Mouse (Mus musculus) cerebellum, postnatal 10 days (tissue): ENCODE measurements around the gene Kif5a.
A peak's percentile ranks its signal among the peaks of the same experiment; 100 is the strongest.
"Not testable (repeated sequence)": the region's sequence is repeated elsewhere in the genome, so short reads cannot be mapped to it uniquely, and the experiment has no call there.

Source experiments
- DNase-seq, 2 experiments: peaks; one replicate each; pipeline ENCODE4 v3.0.0; 2021; ENCODE audit warnings: mixed read lengths in 2 of 2

The Kif5a gene

DNA sequence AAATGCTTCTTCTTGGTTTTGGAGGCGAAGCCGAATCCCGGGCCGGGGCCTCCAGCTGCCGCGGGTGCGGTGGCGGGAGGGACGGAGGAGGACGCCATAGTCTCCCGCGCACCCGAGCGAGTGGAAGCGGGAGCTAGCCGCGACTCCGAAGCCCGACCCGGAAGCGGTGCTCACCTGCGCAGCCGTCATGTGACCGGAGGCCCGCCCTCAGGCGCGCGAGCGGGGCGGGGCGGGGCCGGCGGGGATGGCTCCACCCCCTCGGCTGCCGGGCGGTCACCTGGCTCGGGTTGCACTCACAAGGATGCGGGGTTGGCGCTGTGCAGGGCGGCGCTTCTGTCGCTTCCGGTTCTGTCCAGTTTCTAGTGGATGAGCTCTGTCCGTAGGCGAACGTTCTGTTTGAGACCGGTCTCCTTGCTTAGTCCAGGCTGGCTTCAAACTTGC, 51.7 kb downstream of the Kif5a start, which contains the start of gene Pip4k2c:
TSS of gene Pip4k2c (minus strand) at position 172 of the 441 bp plus-strand sequence.
- peak; percentile 95 to 96 for DNase-seq

DNA sequence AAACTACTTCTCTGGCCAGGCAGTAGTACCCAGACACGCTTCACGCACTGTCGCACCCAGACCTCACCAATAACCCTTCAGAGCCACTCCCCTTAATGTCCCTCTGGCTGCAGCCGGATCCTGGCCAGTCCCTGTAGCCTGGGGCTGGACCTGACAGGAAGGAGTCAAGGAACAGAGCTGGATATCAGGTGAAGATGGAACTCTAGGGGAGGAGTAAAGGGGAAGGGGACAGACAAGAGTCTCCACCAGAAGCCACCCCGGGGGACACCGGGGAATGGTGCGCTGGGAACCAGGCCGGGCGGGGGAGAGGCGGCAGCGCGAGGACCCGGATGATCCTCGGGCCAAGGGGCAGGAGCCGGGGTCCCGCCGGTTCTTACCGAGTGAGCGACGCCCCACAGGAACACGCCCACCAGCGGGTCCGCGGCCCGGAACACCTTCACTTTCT, 52.2 kb downstream of the Kif5a start:
- DNase-seq, result no peak

DNA sequence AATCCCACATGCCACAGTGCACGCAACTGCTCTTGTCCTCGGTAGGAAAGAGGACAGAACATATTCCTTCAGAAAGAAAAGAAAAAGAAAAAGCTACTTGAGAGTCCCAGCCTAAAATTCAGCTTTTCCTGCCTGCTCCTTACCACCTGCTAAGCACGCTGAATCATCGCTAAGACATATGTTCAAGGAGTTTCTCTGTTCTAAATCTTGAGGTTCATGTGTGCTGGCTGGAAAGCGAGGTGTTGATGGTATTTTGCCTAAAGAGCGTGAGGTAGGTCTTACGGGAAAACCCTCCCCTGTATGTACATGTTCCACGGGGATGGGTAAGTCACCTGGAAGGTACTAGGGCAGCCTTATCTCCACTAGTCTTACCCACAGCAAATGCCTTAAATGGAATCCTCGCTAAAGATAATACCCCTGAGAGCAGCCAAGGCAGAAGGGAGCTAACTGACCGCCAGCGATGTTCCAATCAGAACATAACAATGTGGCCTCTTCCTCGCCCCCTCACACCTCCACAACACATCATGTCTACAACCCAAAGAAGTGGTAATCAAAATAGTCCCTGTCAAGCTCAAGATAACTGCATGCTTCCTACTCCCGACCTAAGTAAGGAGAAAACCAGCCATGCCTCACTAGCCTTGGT, 53.1 kb downstream of the Kif5a start:
- DNase-seq, result no peak

DNA sequence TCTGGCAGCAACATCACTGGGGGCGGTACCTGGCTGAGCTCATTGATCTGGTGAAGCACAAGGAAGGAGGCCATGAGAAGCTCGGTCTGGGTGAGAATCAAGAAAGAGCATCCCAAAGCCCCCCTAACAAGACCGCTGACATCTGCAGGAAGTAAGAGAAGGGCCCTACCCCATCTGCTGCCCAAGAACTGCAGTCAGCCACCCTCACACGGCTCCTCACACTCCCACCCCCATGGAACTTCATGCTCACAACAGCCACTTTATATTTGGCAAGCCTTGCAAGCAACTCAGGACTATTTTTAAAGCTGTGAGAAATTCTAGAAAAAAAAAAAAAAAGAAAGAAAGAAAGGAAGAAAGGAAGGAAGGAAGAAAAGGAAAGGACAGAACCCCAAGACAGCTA, 54.2 kb downstream of the Kif5a start:
- DNase-seq, result peak in 1 of 2 experiments; percentile 0

DNA sequence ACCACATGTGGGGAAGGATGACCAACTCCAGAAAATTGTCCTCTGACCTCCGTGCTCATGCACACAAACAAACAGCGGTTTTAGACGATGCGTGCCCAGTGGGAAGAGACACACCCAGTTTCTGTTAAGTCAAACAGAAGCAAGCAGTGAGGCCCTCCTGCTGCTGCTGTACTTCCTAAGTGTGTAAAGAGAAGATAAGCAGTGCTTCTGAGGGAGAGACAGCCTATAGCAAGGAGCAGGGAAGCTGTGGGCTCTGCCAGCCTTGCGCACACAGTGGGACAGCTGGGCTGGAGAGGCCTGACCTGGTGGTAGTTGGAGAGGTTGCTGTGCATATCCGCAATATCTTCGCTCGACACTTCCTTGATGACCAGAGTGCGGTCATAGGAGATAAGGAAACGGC, 57.8 kb downstream of the Kif5a start:
- DNase-seq, result peak in 1 of 2 experiments; percentile 1

DNA sequence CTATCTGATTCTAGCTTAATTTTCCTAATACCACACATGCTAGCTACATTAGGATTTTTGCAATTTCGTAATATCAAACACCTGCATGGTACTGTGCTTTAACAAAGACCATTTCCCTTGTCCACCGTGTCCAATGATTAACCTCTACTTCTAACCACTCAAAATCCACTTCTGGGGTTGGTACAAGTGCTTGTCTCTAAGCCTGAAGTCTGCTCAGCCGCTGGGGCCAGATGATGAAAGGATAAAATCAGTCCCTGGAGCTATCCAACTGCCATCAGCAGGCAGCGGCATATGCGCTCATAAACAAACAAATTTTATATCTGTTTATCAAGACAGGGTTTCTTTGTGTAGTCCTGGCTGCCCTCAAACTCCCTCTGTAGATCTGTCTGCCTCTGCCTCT, 58.6 kb downstream of the Kif5a start:
- DNase-seq, result peak in 1 of 2 experiments; percentile 0

DNA sequence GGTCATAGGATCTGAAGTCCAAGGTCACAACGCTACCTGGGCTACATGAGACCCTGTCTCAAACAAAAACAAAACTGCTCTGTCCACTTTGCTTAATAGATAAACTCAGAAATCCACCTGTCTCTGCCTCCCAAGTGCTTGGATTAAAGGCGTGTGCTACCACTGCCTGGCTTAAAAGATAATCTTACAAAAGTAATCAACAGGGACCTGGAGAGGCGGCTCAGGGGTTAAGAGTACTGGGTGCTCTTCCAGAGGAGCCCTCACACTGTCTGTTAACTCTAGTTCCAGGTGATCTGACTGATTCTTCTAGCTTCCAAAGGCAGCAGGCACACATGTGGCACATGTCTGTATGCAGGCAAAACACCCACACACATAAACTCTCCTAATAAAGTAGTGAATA, 60.0 kb downstream of the Kif5a start:
- no peak for DNase-seq

DNA sequence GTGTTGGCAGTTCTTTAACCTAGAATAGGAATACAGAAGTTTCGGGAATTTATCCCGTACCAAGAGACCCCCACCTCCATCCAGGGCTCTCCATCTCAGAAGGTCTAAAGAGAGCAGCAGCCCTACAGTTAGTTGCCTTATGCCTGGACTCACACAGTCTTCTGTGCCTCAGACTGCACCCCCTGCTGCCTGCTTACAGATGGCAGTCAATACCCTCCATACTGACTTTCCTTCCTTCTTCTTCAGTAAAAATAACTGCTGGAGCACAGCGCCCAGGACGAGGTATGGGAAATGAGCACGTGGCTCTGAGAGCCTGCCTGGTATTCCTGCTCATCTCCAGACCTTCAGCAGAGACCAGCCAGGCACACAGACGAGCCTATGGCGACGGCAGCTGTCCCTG, 62.9 kb downstream of the Kif5a start:
- no peak for DNase-seq

DNA sequence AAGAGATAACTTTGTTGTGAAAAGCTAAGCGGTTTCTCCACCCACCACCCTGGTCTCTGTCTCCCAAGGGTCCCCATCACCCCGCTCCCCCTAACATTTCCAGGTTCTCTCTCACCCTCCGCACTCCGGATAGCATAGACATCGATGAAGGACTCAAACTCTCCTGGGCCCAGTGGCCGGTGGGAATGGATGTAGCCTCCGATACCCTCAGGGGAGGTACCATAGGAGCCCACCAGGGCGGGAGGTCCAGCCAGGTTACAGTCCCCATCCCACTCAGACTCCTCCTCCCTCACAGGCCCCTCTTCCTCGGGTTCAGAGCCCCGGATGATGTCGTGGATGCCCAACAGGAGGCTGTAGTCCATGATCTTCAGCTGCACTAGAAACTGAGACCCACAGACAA, 63.7 kb downstream of the Kif5a start:
- no peak for DNase-seq

DNA sequence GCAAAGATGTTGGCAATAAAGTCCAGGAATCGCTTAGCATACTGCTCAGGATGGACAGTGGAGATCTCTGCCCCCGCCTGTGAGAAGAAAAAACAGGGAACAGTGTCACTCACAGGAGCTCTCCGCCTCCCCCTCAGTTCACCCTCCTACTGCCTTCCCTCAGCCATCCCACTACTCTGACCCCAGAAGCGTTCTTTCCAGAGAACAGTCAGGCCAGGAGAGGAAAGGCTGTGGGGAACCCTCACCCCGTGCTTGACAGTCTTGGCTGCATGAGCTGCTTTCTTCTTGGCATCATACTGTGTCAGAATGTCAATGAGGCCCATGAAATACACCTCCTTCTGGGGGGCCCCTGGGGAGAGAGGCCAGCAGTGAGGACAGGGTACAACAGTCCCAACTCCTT, 64.1 kb downstream of the Kif5a start:
- DNase-seq, result no peak

DNA sequence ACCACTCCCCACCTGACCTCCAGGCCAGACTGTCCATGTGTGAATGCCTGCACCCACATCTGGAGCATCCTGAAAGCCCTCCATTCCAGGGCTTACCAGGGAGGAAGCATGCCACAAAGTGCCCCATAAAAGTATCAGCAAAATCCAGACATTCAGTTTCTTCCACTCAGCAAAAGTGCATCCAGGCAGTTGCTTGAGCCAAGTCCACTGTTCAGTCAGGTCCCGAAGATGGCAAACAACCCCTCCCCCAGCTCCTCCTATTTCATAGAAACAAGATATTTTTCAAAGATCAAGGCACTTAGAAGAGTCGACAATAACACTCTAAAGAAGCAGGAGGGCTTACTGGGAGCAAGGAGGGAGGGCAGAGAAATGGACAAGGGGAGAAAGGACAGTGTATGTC, 64.7 kb downstream of the Kif5a start:
- no peak for DNase-seq

DNA sequence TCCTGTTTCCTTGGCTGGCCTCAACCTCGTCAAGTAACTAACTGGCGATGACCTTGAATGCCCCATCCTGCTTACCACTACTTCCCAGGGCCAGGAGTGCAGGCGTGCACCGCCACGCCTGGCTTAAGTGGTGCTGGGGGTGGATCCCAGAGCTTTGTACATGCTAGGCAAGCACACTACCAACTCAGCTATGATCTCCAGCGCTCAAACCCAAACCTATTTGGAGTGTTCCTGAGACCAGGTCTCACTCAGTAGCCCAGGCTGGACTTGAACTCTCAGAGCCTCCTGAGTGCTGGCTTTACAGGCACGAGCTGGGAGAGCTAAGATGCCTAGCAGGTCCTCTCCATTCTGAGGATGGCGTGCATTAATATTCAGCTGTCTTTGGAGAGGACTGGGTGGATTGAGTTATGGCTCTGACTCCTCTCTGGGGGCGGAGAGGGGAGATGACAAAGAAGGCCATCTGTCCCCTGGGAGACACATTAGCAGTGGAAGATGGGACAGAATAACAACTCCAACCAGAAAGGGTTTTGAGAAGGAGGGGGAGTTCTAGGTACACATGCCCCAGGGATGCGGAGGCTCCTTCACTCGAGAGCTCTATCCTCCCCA, 65.5 kb downstream of the Kif5a start:
- DNase-seq, result peak in 1 of 2 experiments; percentile 0

DNA sequence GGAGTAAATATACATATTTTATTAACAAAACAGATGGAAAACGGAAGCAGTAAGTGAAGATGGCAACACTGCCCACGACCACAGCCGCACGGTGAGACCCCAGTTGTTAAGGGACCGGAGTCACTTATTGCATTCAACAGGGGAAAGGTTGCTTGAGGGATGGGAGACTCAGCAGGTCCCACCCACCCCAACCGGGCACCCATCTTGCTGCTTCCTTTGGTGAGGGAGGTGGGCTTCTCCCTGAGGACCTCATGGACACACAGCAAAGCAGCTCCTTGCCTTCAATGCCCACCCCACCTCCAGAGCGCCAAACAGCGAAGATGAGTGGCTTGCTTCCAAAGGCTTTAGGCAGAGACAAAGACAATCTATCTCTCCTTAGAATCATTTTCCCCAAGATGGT, 66.0 kb downstream of the Kif5a start:
- DNase-seq, result peak in 1 of 2 experiments; percentile 16

DNA sequence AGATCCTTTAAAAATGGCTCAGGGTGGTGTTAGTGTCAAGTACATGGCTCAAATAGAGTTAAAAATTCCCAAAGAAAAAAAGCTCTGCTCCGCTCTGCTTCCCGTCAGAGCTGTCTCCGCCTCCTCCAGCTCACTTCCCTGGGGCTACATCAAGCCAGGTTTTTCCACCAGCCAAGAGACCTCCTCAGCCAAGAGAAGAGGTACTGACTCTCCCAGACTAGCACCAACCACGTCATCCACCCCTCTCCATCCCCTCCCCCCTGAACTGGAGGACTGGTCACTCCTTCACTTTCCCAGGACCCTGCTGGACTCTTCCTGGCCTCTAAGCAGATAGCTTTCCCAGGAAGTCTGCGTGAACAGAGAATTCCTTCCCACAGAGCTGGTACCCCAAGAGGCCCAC, 66.8 kb downstream of the Kif5a start:
- DNase-seq, result peak; percentile 79

DNA sequence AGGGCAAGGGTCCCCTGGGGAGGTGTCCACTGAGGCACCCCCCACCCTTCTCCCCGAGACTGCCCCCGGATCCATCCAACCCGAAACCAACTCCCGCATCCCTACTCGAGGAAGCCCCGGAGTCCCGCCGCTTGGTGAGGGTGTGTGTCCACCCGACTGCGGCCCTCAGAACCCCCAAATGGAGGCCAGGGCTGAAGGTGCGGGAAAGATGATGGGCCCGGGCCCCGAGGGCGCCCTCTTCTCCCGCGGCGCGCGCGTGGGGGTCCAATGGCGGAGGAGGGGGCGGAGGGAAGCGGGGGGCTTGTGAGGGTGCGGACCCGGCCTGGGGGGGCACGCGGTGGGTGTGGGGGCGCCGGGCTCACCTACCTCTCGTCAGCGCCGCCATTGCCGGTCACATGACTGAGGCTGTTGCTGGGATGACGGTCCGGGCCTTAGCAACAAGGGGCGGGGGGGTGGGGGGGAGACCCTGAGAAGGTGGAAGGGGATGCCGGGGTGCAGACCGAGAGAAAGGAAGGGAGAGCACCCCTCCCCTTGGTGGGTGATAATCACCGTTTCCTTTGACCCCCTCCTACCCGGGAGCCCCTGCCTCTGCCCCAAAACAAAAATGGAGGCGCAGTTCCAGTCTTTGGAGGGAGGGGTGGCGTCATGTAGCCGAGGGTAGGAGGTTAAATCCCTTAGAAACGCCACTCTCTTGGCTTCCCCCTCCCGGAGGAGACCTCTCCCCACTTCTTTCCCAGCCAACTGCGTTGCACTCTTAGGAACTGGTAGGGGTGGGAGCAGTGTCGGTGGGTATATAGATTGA, 67.6 kb downstream of the Kif5a start, which contains the start of gene Dtx3:
TSS of gene Dtx3 (minus strand) at position 401 of the 802 bp plus-strand sequence.
- DNase-seq, result peak; percentile 78

DNA sequence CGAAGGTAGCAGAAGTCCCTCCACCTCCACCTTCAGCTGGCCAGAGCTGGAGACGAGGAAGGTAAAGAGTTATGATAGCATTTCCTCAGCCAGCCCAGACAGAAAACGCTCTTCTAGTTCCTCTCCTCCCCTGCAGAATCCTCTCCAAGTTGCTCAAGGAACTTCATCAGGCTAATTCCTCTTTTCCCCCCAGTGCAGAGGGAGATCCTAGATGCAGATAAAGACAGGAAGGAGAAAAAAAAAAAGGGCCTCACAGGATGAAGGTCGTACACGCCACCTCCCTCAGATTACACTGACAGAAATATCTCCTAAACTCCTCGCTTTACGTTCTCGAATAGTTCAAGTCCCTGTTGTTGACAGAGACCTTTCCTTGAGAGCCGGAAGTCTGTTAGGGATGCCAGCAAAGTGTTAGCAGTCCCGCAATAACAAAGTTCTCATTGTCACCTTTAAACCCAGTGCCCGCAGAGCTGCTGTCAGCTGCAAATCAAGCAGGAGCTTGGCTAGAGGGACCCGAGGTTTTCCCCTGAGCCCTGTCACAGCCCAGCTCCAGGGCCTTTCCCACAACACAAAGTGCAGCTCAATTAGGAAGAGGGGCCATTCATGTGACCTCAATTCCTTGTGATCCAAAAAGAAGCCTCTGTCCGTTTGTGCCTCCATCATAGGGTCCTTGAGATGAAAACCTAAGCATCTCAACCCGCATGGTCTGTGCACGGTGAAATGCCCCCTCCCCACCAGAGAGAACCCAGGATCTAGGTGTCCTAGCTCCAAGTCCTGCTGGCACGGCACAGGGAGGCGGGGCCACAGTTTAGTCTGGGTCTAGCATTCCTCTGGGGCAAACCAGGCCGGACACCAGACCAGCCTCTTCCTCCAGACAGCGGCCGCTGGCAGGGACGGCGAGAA, 68.5 kb downstream of the Kif5a start:
- DNase-seq, result peak; percentile 77 to 78

DNA sequence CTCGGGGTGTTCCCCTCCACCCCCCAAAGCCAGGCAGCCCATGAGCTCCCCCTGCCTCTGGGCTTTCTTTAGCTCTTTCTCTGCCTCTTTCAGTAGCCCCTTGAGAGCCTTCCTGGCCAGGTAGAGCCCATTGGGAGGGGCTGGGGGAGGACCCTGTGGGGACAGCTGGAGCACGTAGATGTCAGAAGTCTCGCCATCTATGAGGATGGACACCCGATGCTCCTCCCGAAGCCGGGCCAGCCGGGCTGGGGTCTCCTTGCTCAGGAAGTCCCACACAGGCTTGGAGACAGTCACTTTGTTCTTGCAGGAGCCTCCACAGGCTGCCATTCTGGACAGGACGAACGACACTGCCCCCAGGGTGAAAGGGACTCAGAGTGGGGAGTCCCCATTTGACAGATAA, 70.1 kb downstream of the Kif5a start:
- DNase-seq, result peak in 1 of 2 experiments; percentile 8

DNA sequence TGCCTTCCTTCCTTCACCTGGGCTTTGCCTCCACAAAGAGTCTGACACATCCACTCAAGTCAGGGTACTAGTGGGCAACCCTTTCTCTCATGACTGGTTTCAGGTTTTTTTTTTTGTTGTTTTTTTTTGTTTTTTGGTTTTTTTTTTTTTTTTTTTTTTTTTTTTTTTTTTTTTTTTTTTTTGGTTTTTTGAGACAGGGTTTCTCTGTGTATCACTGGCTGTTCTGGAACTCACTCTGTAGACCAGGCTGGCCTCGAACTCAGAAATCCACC, 71.2 kb downstream of the Kif5a start:
- not testable (repeated sequence) for DNase-seq

DNA sequence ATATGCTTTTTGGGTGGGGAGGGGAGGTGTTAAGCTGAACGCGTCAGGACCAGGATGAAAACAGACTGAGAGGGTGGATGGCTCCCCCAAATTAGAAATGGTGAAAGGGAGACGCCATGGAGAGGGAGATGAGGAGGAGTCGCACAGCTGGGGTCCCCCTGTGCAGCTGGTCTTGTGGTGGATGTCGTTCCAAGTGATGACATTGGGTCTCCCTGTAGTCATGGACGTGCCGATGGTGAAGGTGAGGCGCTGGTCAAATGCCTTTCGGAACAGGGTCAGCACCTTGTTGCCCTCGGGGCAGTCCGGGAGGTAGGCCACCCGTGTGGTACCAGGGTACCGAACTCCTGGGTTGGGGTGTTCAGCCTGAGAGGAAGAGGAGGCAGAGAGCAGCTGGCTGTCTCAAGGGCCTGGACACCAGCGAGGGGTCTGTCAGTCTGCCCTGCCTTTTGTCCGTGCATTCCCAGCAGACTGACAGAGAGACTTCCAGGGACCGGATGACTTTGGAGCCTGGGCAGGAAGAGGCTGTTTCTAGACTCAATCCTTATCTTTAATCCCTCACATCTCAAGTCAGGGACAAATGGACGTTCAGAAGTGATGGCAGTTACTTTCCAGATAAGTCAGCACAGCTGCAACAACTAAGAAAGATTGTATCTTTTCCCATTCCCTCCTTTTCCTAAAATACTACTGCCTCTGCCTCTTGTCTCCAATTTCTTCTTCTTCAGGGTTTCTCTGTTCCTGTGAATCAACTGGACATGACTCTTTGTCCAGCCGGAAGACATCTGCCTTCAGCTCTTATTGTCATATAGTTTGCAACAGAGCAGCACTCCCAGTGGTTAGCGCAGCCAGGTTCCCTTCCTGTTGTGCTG, 71.7 kb downstream of the Kif5a start:
- DNase-seq, result peak in 1 of 2 experiments; percentile 23

DNA sequence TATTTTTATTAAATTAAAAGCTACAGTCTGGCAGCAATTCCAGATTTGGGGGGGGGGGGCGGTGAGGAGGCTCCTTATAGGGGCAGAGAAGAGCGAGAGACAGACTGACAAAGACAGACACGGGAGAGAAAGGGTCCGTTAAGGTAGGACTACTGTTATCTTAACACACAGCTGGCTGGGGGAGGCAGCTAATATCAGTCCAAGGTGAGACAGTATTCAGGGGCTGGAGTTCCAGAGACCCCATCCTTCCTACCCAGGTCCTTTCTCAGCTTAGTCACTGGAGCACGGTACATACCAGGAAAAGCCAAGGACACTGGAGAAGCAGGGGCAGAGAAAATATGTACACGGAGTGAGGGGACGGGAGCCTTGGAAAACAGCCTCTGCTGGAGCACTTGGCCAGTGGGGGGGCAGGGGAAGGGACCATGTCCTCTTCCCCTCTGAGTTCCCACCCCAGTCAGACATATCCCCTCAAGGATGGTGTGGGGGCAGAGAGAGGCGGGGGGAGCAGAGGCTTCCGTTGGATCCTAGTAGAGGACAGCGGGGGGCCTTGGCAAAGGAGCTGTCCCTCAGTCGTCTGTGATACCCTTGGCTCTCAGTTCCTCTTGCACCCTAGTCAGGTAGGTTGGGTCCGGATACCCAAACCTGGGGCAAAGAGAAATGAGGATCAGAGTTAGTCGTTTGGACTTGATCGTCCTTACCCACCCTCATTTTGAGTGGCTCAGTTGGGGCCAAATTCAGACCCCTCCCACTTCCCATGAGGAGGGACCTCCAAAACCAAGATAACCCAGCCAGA, 72.6 kb downstream of the Kif5a start:
- DNase-seq, result peak in 1 of 2 experiments; percentile 57
